Mouse (Mus musculus) midbrain, embryonic 14.5 days (tissue): ENCODE data around the gene Dab2ip. TPM values are rescaled to one million over a fixed set of nuclear protein-coding genes. Genes with fewer than 3 reads are reported as not detected.
A peak's percentile ranks its signal among the peaks of the same experiment; 100 is the strongest.

Experiments
- ATAC-seq: fragments of 200-750 bp; cut with Nextera tagmentation; 2 replicates; pipeline ENCODE4 v1.8.0; 2017; ENCODE audit warnings: moderate number of reproducible peaks, moderate library complexity; ENCODE audit not compliant: low FRiP score, low TSS enrichment
- DNase-seq: peaks from one replicate; pipeline ENCODE4 v3.0.0-alpha.2; 2015
- H3K27ac ChIP-seq: fragments of 300-500 bp; sonication (generic); replicated peaks from 2 replicates; pipeline ENCODE4 v1.5.1; 2014; ENCODE audit warnings: mild to moderate bottlenecking, low read depth, low read length, moderate library complexity
- H3K27me3 ChIP-seq: fragments of 300-500 bp; sonication (generic); 2 replicates; pipeline ENCODE4 v1.6.1; 2014; ENCODE audit warnings: low read length, control low read depth, mixed read lengths; ENCODE audit not compliant: control insufficient read depth, insufficient read depth
- H3K36me3 ChIP-seq: fragments of 300-500 bp; sonication (generic); 2 replicates; pipeline ENCODE4 v1.6.1; 2014; ENCODE audit warnings: low read length, control low read depth; ENCODE audit not compliant: control insufficient read depth, insufficient read depth
- H3K4me1 ChIP-seq: fragments of 300-500 bp; sonication (generic); 2 replicates; pipeline ENCODE4 v1.6.1; 2014; ENCODE audit warnings: mild to moderate bottlenecking, antibody characterized with exemption, low read length, control low read depth; ENCODE audit not compliant: control insufficient read depth, insufficient read depth
- H3K4me2 ChIP-seq: fragments of 300-500 bp; sonication (generic); 2 replicates; pipeline ENCODE4 v1.6.1; 2014; ENCODE audit warnings: mild to moderate bottlenecking, low read length, moderate library complexity
- H3K4me3 ChIP-seq: fragments of 300-500 bp; sonication (generic); replicated peaks from 2 replicates; pipeline ENCODE4 v1.5.1; 2014; ENCODE audit warnings: low read depth, low read length
- H3K9ac ChIP-seq: fragments of 300-500 bp; sonication (generic); replicated peaks from 2 replicates; pipeline ENCODE4 v1.6.1; 2014; ENCODE audit warnings: mild to moderate bottlenecking, low read length, moderate library complexity
- H3K9me3 ChIP-seq: fragments of 300-500 bp; sonication (generic); 2 replicates; pipeline ENCODE4 v1.6.1; 2016; ENCODE audit warnings: low read length, control low read depth, mixed read lengths; ENCODE audit not compliant: control insufficient read depth
- WGBS: fragments of 180-500 bp; shearing (Covaris S2); extraction: QIAGEN DNeasy Blood & Tissue Kit; methylation state at CpG from one replicate; pipeline ENCODE4 v1.1.7; 2014; 5-methylcytosine and 5-hydroxymethylcytosine counted together
- polyA plus RNA-seq: library from polyadenylated mRNA; unstranded; fragments of >200 nt; fragmentation: Nextera tagmentation; extraction: Ambion mirVana; gene quantifications from 2 replicates; pipeline ENCODE4 v1.2.1, GENCODE M21; 2014

The Dab2ip gene
- polyA plus RNA-seq, 1 experiment from 2014 or later, result 46.4 TPM

GRCm38 (mm10) chr2:35620364-35621224, 62.5 kb downstream of the Dab2ip start:
- Histone ChIP-seq H3K4me3 (no peak overlapping the region), H3K4me2 (peak overlapping the region; percentile 11; the same call in 1 of the 2 replicates), H3K9me3 (no peaks in the 10 kb centered on the region), H3K4me1 (peaks cover 36% of the 10 kb centered on the region), H3K9ac (no peak overlapping the region), H3K36me3 (no peaks in the 10 kb centered on the region), H3K27me3 (no peaks in the 10 kb centered on the region), H3K27ac (no peak overlapping the region)
- ATAC-seq (peak; percentile 34; the same call in 1 of the 2 replicates), DNase-seq (no peak)
- WGBS, result 25% methylated on average over 7 of the region's 7 CpGs

DNA sequence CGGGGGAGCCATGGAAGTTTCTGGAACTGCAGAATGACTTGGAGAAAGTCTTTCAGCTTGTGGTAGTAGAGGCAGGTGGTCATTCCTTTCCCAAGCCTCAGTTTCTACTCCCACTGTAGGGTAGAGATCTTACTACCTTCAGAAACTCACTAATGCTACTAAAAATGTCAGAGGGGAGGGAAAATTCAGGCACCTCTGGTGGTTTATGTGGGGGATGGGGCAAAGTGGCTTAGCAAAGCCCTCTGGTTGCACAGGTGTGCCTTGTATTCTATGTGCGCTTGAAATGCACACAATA, 63.1 kb downstream of the Dab2ip start:
- H3K9ac ChIP-seq, result no peak overlapping the region
- H3K27ac ChIP-seq, result no peak overlapping the region
- H3K36me3 ChIP-seq, result no peaks in the 10 kb centered on the region
- H3K27me3 ChIP-seq, result no peaks in the 10 kb centered on the region
- ATAC-seq (no peak), DNase-seq (no peak)
- peaks cover 36% of the 10 kb centered on the region for H3K4me1 ChIP-seq
- WGBS, result 82% methylated on average over 2 of the region's 2 CpGs
- peak overlapping the region; percentile 92; the same call in 1 of the 2 replicates for H3K4me2 ChIP-seq
- H3K9me3 ChIP-seq, result no peaks in the 10 kb centered on the region
- H3K4me3 ChIP-seq, result no peak overlapping the region

DNA sequence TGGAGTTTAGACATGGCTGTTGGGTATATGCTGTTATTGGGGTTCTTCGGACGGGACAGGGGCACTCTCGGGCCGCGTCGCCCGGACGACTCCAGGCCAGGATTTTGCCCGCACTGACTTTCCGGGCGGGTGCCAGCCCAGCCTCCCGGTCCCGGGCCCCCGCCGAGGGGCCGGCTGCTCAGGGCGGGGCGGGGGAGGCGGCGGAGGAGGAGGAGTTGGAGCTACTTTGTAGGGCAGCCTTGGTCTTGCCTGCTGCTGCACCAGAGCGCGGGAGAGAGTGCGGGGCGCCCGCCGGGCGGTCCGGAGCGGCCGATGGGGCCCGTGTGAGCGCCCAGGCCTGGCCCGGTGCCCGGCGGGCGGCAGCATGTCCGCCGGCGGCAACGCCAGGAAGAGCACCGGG, 63.7 kb downstream of the Dab2ip start:
- Histone ChIP-seq H3K4me2 (peak overlapping the region; percentile 92), H3K27ac (no peak overlapping the region), H3K4me1 (peaks cover 39% of the 10 kb centered on the region), H3K36me3 (no peaks in the 10 kb centered on the region), H3K27me3 (no peaks in the 10 kb centered on the region), H3K4me3 (peak overlapping the region; percentile 50), H3K9me3 (no peaks in the 10 kb centered on the region), H3K9ac (peak overlapping the region; percentile 70)
- peak; percentile 80 for ATAC-seq
- WGBS, result 4% methylated on average over 23 of the region's 41 CpGs
- peak; percentile 80 for DNase-seq

- H3K27ac ChIP-seq, result no peak overlapping the region
Measured at GRCm38 (mm10) chr2:35622261-35623103, 64.4 kb downstream of the Dab2ip start.

DNA sequence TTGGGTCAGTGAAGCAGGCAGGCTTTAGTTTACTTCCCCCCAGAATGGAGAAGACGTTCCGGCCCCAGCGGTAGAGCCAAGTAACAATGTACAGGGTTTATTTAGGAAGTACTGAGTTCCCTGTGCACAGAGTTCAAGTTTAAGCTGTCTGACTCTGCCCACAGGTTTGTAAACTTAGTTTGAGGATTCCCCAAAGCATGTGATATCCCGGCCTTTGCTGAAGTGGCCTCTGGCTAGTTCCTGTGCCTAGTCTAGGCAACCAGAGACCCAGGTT, 65.0 kb downstream of the Dab2ip start:
- H3K4me3 ChIP-seq, result no peak overlapping the region
- no peak overlapping the region for H3K27ac ChIP-seq
- peaks cover 51% of the 10 kb centered on the region for H3K4me1 ChIP-seq
- peak overlapping the region; percentile 92 for H3K4me2 ChIP-seq
- no peaks in the 10 kb centered on the region for H3K27me3 ChIP-seq
- no peaks in the 10 kb centered on the region for H3K9me3 ChIP-seq
- H3K9ac ChIP-seq, result no peak overlapping the region
- DNase-seq (no peak), ATAC-seq (no peak)
- 55% methylated on average over 4 of the region's 4 CpGs for WGBS
- no peaks in the 10 kb centered on the region for H3K36me3 ChIP-seq

More at GRCm38 (mm10) chr2:35622261-35623103, 64.4 kb downstream of the Dab2ip start:
- Histone ChIP-seq H3K27me3 (no peaks in the 10 kb centered on the region), H3K4me1 (peaks cover 45% of the 10 kb centered on the region), H3K9ac (peak overlapping the region; percentile 70), H3K4me2 (peak overlapping the region; percentile 92), H3K9me3 (no peaks in the 10 kb centered on the region), H3K4me3 (peak overlapping the region; percentile 50), H3K36me3 (no peaks in the 10 kb centered on the region)
- WGBS, result 6% methylated on average over 20 of the region's 20 CpGs
- no peak for ATAC-seq
- no peak for DNase-seq

- H3K9me3 ChIP-seq, result no peaks in the 10 kb centered on the region
- H3K27me3 ChIP-seq, result no peaks in the 10 kb centered on the region
- no peak overlapping the region for H3K9ac ChIP-seq
- WGBS, result 40% methylated on average over 12 of the region's 12 CpGs
- H3K4me1 ChIP-seq, result peaks cover 56% of the 10 kb centered on the region
- H3K4me3 ChIP-seq, result no peak overlapping the region
- no peak for ATAC-seq
- DNase-seq, result no peak
- peak overlapping the region; percentile 92 for H3K4me2 ChIP-seq
- no peaks in the 10 kb centered on the region for H3K36me3 ChIP-seq
- H3K27ac ChIP-seq, result no peak overlapping the region
Measured at GRCm38 (mm10) chr2:35623431-35624148, 65.5 kb downstream of the Dab2ip start.

DNA sequence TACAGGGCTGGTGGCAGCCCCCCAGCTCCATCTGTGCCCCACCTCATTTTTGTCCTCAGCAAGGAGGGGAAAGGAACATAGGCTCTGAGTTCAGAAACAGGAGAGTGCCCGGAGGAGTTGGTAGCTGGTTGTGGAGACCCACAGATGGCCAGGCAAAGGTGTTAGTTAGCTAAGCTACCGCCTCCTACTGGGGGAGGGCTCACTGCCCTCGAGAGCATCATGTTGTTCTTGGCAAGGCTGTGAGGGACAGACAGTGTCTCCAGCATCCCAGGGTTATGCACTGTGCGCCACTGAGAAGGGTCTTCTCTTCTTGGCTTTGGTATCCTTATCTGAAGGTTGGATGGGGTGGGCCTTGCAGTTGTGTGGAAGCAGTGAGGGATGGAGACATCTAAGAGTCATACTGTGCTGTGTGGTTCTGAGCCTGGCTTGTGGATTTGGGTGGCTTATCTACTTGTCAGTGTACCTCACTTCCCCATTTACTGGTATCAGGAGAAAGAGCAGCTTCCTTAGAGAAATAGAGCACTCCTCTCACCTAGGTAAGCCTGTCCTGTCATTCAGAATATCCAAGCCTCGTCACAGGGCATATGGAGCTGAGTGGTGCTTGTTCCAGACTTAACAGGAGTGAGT, 66.4 kb downstream of the Dab2ip start:
- H3K9ac ChIP-seq, result no peak overlapping the region
- no peak overlapping the region for H3K27ac ChIP-seq
- peaks cover 53% of the 10 kb centered on the region for H3K4me1 ChIP-seq
- no peaks in the 10 kb centered on the region for H3K36me3 ChIP-seq
- WGBS, result 71% methylated on average over 5 of the region's 5 CpGs
- no peaks in the 10 kb centered on the region for H3K9me3 ChIP-seq
- ATAC-seq, result no peak
- H3K27me3 ChIP-seq, result no peaks in the 10 kb centered on the region
- no peak overlapping the region for H3K4me2 ChIP-seq
- H3K4me3 ChIP-seq, result no peak overlapping the region
- no peak for DNase-seq

DNA sequence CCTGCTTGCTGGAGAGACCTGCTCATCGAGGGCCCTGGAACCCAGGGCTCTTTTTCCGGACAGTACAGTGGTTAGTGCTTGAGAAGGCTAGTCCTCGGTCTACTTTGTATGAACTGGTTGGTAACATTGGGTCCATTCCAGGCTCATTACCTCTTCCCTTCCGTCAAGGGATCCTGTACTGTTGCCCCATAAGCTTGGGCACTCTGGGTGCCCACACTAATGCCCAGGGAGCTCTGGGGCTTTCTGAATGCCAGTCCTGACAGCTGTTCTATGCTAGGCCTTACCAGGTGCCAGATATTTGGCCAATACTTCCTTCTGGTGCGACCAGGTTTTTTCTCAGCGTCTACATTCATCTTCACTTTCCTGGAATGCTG, 66.9 kb downstream of the Dab2ip start:
- Histone ChIP-seq H3K27ac (no peak overlapping the region), H3K9ac (no peak overlapping the region), H3K27me3 (no peaks in the 10 kb centered on the region), H3K36me3 (no peaks in the 10 kb centered on the region), H3K4me1 (peaks cover 48% of the 10 kb centered on the region), H3K9me3 (no peaks in the 10 kb centered on the region), H3K4me2 (no peak overlapping the region), H3K4me3 (no peak overlapping the region)
- no peak for DNase-seq
- 92% methylated on average over 6 of the region's 6 CpGs for WGBS
- ATAC-seq, result no peak
